Mouse (Mus musculus): ENCODE measurements around the gene Lrrc37a.

DNA sequence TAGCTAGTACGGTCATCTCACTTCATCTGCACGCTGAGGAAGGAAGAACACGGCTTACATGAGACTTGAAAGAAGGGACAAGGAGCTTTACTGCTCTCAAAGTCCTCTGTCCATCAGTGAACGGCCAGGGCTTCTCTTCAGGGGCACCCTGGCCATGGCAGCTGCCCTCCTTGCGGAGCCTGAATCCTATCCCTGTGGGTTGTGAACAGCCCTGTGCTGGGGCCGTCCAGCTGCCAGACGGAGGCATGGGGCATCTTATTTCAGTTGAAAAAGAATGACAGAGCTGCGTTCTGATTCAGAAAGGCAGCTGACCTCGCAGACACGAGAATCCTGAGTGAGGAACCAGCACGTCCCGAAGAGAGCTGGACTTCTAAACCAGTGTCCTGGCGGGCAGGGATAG, 95.5 kb downstream of the Lrrc37a start:
- TF ChIP-seq CTCF (IDR thresholded peaks at IDR 0.05): no peak
- no peak for TF ChIP-seq POLR2A (IDR thresholded peaks at IDR 0.05; ENCODE audit: insufficient read depth, low read depth, low read length)
